Mouse (Mus musculus) hindbrain, postnatal 0 days (tissue): ENCODE results near the gene Cdc14a. TPM values are rescaled to one million over a fixed set of nuclear protein-coding genes. Genes with fewer than 3 reads are reported as not detected.

Experiments used
- ATAC-seq: fragments of 200-750 bp; cut with Nextera tagmentation; 2 replicates; pipeline ENCODE4 v1.8.0; 2017; ENCODE audit warnings: mild to moderate bottlenecking, moderate TSS enrichment, moderate library complexity
- DNase-seq: peaks from one replicate; pipeline ENCODE4 v3.0.0-alpha.2; 2015; ENCODE audit warnings: low spot score
- H3K27ac ChIP-seq: fragments of 300-500 bp; sonication (generic); 2 replicates; pipeline ENCODE4 v1.5.1; 2014; ENCODE audit warnings: mild to moderate bottlenecking
- H3K27me3 ChIP-seq: fragments of 300-500 bp; sonication (generic); 2 replicates; pipeline ENCODE4 v1.6.1; 2014; ENCODE audit warnings: low read length, mixed read lengths; ENCODE audit not compliant: insufficient read depth
- H3K36me3 ChIP-seq: fragments of 300-500 bp; sonication (generic); 2 replicates; pipeline ENCODE4 v1.6.1; 2014; ENCODE audit warnings: low read length, mixed read lengths; ENCODE audit not compliant: insufficient read depth
- H3K4me1 ChIP-seq: fragments of 300-500 bp; sonication (generic); 2 replicates; pipeline ENCODE4 v1.6.1; 2014; ENCODE audit warnings: antibody characterized with exemption, low read length, mixed read lengths; ENCODE audit not compliant: insufficient read depth
- H3K4me2 ChIP-seq: fragments of 300-500 bp; sonication (generic); 2 replicates; pipeline ENCODE4 v1.6.1; 2014; ENCODE audit warnings: low read depth, mild to moderate bottlenecking, low read length, moderate library complexity, mixed read lengths
- H3K4me3 ChIP-seq: fragments of 300-500 bp; sonication (generic); 2 replicates; pipeline ENCODE4 v1.5.1; 2014; ENCODE audit warnings: low read length
- H3K9ac ChIP-seq: fragments of 300-500 bp; sonication (generic); replicated peaks from 2 replicates; pipeline ENCODE4 v1.6.1; 2014; ENCODE audit warnings: mild to moderate bottlenecking, low read length, moderate library complexity, mixed read lengths
- H3K9me3 ChIP-seq: fragments of 300-500 bp; sonication (generic); 2 replicates; pipeline ENCODE4 v1.6.1; 2016; ENCODE audit warnings: low read length, mixed read lengths
- CTCF ChIP-seq: IDR thresholded peaks from 2 replicates; pipeline ENCODE4 v1.5.1; 2016; ENCODE audit warnings: antibody characterized with exemption, control low read depth, low read depth
- WGBS: fragments of 180-500 bp; shearing (Covaris S2); extraction: QIAGEN DNeasy Blood & Tissue Kit; methylation state at CpG from one replicate; pipeline ENCODE4 v1.1.7; 2014; 5-methylcytosine and 5-hydroxymethylcytosine counted together
- polyA plus RNA-seq: library from polyadenylated mRNA; unstranded; fragments of >200 nt; fragmentation: Nextera tagmentation; extraction: Ambion mirVana; gene quantifications from 2 replicates; pipeline ENCODE4 v1.2.1, GENCODE M21; 2015
- total RNA-seq: library from RNA; depleted of rRNA; stranded (reverse); fragments of >200 nt; gene quantifications from 2 replicates; pipeline ENCODE4 v1.2.3, GENCODE M21; 2014

Gene Cdc14a
- total and polyA plus RNA-seq, 2 experiments from 2014 or later: 4.3 to 7.2 TPM

DNA sequence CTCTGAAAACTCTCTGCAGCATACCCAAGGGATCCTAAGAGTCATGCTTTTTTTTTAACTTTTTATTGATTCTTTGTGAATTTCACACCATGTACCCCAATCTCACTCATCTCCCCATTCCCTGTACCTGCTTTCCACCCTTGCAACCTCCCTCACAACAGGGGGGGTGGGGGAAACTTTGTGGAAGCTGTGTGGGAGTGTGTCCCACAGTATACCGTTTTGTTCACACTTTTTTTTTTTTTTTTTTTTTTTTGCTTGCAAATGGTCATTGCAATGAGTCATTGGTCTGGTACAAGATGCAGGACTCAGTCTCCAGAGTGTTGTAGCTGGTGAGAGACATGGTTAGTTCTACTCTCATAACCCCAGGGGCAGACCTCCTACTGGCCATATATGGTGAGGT lies 19.0 kb upstream of the Cdc14a start:
- DNase-seq (no peak), ATAC-seq (no peak)
- no peak overlapping the region for H3K9ac ChIP-seq
- H3K9me3 ChIP-seq: no peaks in the 10 kb centered on the region
- H3K27ac ChIP-seq: no peak overlapping the region
- no peaks in the 10 kb centered on the region for H3K27me3 ChIP-seq
- H3K4me1 ChIP-seq: no peaks in the 10 kb centered on the region
- no peak overlapping the region for H3K4me3 ChIP-seq
- no peak overlapping the region for H3K4me2 ChIP-seq
- no peaks in the 10 kb centered on the region for H3K36me3 ChIP-seq
- no peak for TF ChIP-seq CTCF
- 82% methylated on average over 1 of the region's 1 CpGs for whole genome bisulfite sequencing

DNA sequence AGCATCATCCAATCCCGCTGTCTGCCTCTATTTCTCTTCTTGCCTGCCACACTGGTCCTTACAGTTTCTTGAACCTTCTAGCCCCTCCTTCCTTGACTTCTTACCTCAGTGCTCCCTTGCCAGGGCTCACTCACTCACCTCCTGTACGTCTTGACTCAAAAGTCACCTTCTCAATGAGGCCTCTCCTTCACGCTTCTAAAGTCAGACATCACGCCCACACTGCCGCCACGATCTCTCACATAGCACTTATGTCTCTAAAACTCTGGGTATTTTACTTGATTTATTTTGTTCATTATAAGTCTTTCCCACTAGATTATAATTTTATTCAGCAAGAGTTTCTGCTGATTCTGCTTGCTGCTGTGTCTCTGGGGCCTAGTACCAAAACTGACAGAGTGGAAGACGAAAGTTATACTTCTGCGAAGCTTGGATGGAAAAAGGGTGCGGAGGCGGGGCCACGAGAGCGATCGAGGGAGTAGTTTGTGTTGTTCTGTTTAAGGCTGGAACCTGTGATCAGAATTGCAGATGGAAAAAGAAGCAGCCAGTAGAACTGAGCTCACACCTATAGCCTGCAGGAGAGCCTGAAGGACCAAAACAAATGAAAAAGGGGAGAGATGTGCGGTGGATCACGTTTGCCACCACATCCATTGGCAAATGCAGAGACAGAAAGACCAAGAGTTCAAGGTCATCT lies 17.8 kb upstream of the Cdc14a start:
- H3K4me3 ChIP-seq: no peak overlapping the region
- DNase-seq (no peak), ATAC-seq (no peak)
- H3K4me1 ChIP-seq: no peaks in the 10 kb centered on the region
- no peaks in the 10 kb centered on the region for H3K9me3 ChIP-seq
- 90% methylated on average over 15 of the region's 15 CpGs for WGBS
- no peak overlapping the region for H3K9ac ChIP-seq
- no peaks in the 10 kb centered on the region for H3K27me3 ChIP-seq
- no peak overlapping the region for H3K27ac ChIP-seq
- H3K36me3 ChIP-seq: no peaks in the 10 kb centered on the region
- H3K4me2 ChIP-seq: no peak overlapping the region
- TF ChIP-seq CTCF: no peak

DNA sequence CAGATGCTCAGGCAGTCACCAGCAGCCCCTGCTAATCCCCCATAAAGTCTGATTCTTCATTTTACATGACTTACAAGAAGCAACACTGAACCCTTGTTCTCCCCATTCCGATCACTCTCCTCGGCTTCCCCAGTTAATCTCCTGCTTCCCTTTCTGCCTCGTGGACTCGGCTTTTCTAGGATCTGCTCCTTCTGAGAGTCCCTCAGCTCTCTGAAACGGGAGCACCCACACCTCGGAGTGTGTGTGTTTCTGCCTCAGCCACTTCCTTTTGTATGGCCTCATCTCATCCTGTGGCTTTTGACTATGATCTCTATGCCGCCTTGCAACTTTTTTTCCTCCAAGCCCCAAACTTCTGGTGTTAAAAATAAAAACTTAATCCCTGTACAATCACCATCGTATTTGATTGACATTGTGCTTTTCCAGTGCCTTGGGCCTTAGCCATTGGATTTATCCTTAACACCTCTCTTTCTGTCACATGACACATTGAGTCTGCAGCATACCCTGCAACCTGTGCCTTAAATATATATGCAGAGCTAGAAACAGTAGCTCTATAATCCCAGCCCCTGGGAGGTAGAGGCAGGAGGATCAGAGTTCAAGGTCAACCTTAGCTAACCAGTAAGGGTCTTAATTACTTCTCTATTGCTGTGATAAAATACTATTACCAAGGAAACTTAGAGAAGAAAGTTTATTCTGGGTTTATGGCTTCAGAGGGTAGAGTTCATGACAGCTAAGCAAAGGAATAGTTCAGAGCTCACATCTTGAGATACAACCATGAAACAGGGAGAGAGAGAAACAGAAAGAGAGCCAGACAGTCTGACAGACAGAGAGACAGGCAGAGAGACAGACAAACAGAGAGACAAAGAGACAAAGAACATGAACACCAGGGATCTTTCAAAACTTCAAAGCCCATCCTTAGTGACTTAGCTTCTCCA lies 16.5 kb upstream of the Cdc14a start:
- Histone ChIP-seq H3K4me2 (no peak overlapping the region), H3K27me3 (no peaks in the 10 kb centered on the region), H3K36me3 (no peaks in the 10 kb centered on the region), H3K4me3 (no peak overlapping the region), H3K9ac (no peak overlapping the region), H3K4me1 (no peaks in the 10 kb centered on the region), H3K9me3 (no peaks in the 10 kb centered on the region), H3K27ac (no peak overlapping the region)
- no peak for TF ChIP-seq CTCF
- WGBS: 69% methylated on average over 8 of the region's 8 CpGs
- ATAC-seq (no peak), DNase-seq (no peak)

DNA sequence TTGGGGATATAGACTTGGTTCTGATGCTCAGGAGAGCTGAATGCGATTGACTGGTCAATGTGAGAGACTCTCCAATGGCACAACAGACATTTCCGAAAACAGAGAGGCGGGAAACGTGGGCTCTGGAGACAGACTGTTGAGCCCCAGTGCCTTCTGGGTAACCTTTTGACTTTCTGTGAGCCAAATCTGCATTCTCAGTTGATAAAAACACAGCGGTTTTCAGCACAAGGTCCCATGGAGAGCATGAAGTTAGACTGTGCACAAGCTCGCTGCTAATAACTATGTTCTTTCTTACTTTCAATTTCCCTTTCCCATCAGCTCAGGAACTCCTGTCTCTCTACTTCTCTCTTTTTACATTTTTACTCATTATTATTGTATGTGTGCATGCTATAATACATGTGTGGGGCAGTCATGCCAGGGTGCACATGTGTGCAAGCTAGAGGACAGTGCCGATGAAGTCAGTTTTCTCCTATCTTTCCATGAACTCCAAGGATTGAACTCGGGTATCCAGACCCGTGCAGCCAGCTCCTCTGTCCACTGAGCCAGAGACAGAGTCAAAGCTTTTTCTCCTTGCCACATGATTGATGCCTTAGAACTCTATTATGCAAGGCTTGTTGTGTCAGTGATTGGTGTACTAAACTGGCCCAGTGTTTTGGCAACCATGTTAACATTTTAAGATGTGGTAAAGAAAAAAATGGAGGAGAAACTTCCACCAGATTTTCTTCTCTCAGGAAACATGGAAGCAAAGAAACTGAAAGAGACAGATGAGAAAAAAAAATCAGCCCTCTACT lies 13.2 kb upstream of the Cdc14a start:
- ATAC-seq (no peak), DNase-seq (no peak)
- H3K9me3 ChIP-seq: no peaks in the 10 kb centered on the region
- no peaks in the 10 kb centered on the region for H3K27me3 ChIP-seq
- no peak overlapping the region for H3K27ac ChIP-seq
- no peak overlapping the region for H3K9ac ChIP-seq
- H3K4me1 ChIP-seq: no peaks in the 10 kb centered on the region
- 78% methylated on average over 9 of the region's 9 CpGs for WGBS
- no peak for TF ChIP-seq CTCF
- no peak overlapping the region for H3K4me3 ChIP-seq
- H3K4me2 ChIP-seq: no peak overlapping the region
- H3K36me3 ChIP-seq: no peaks in the 10 kb centered on the region

DNA sequence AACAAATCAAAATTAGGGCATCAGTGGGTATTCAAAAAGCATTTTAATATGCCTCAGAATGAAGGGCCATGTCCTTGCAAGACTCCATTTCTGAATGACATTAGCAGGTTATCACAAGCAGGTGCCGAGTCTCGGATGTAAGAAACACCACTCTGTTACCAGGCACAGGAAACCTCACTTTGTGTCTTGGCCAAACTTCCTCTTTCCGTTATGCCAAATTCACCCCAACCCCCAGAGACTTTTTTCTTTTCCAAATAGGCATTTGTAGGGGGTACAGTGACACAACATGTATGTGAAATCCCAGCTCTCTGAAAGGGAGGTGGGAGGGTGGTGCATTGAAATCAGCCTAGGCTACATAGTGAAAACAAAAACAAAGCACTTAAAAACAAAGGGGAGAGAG lies 12.3 kb upstream of the Cdc14a start:
- Histone ChIP-seq H3K9me3 (no peaks in the 10 kb centered on the region), H3K4me1 (no peaks in the 10 kb centered on the region), H3K36me3 (no peaks in the 10 kb centered on the region), H3K4me3 (no peak overlapping the region), H3K27me3 (no peaks in the 10 kb centered on the region), H3K4me2 (no peak overlapping the region), H3K27ac (no peak overlapping the region), H3K9ac (no peak overlapping the region)
- TF ChIP-seq CTCF: no peak
- DNase-seq (no peak), ATAC-seq (no peak)
- WGBS: 84% methylated on average over 3 of the region's 3 CpGs

DNA sequence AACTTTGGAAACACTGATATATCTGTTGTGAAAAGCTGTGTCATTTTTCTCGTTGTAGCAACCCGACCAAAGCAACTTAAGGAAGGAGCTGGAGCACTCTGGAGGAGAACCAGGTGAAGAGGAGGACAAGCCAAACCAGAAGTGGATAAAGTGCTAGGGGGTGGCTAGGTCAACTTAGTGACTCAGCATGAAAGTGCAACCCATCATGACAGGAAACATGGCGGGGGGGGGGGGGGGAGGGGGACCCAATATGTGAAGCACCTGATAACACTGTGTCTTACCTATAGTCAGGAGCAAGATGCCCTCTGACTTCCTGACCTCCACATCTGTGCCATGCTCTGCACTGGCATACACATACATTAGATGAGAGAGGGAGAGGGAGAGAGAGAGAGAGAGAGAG lies 10.9 kb upstream of the Cdc14a start:
- H3K36me3 ChIP-seq: no peaks in the 10 kb centered on the region
- no peak overlapping the region for H3K4me3 ChIP-seq
- no peaks in the 10 kb centered on the region for H3K9me3 ChIP-seq
- no peak for ATAC-seq
- no peaks in the 10 kb centered on the region for H3K27me3 ChIP-seq
- TF ChIP-seq CTCF: no peak
- no peak overlapping the region for H3K27ac ChIP-seq
- H3K4me2 ChIP-seq: no peak overlapping the region
- DNase-seq: no peak
- whole genome bisulfite sequencing: 96% methylated on average over 2 of the region's 3 CpGs
- H3K4me1 ChIP-seq: no peaks in the 10 kb centered on the region
- H3K9ac ChIP-seq: no peak overlapping the region
